Mouse (Mus musculus): ENCODE measurements around the gene Pus3. TPM values are rescaled to one million over a fixed set of nuclear protein-coding genes. Genes with fewer than 3 reads are reported as not detected.

The Pus3 gene
- polyA plus RNA-seq, 2 experiments: 6.0 to 7.2 TPM

DNA sequence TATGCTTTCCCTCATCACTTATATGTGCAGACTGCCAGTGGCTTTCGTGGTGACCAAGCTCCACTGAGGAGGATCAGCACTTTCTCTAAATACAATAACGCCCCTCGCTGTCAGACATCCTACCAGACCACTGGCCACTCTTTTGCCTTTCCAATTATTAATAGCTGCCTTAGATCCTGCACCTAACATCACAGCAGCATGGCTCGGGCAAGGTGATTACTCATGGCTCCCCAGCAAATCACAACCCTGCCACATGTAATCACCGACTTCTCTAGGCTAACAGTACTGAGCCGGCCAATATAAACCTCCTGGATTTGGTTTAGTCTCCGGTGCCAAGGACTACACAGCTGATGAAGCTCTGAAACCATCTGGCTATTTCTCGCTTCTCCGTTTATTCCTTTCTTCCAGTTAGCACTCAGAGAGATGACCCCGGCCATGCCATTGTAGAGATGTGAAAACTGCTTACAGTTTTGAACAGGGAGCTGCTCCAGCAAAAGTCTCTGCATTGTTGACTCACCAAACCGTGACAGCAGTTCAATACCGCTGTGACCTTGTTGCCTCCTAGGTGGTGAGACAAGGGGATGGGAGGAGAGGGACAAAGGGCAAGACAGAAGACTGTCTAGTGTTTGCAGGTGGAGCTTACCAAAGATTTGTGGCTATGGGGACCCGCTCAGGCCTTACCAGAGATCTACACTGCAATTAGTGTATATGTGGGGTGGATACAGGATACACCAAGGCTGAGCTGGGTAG, 19.2 kb upstream of the Pus3 start:
- no peaks in the 10 kb centered on the region for H3K4me1 ChIP-seq (replicated peaks; ENCODE audit: control insufficient read depth in 2 of 2, insufficient read depth in 2 of 2, low read length in 1 of 2)
- no peak overlapping the region for H3K27ac ChIP-seq
- H3K4me3 ChIP-seq (ENCODE audit: insufficient read depth in 1 of 2, low read depth in 2 of 2, low read length in 2 of 2): no peak overlapping the region
- H3K27me3 ChIP-seq (ENCODE audit: control insufficient read depth, insufficient read depth, low read length): no peaks in the 10 kb centered on the region
- H3K4me2 ChIP-seq (ENCODE audit: low read depth): no peak overlapping the region
- no peaks in the 10 kb centered on the region for H3K9me3 ChIP-seq (ENCODE audit: control insufficient read depth, low read length)
- H3K36me3 ChIP-seq (replicated peaks; ENCODE audit: control insufficient read depth, insufficient read depth, low read depth): no peaks in the 10 kb centered on the region
- TF ChIP-seq EP300 (IDR thresholded peaks at IDR 0.05; ENCODE audit: low read depth): no peak
- no peak for TF ChIP-seq CTCF (IDR thresholded peaks at IDR 0.05; ENCODE audit: low read depth)
- H3K9ac ChIP-seq (replicated peaks): no peak overlapping the region
- ATAC-seq (ENCODE audit: insufficient read depth): no peak
- WGBS (ENCODE audit: insufficient replicate concordance): 67% methylated on average over 13 of the region's 13 CpGs
- DNase-seq (ENCODE audit: low read depth in 3 of 3, low spot score in 3 of 3): no peak

DNA sequence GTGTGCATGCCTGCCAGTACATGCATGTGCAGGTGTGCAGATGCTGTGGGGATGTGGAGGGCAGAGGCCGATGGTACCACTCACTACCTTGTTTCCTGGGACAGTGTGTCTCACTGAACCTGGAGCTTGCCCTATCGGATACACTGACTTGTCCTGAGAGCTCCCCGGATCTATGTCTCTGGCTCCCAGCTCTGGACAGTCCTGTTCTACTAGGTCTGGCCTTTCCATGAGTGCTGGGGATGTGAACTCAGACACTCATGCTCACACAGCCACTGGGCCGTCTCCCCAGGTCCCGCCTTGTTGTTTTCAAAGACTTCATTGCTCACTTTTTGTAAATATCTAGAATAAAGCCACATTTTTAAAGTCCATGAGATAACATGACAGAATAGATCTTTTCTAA, 17.4 kb upstream of the Pus3 start:
- no peak overlapping the region for H3K9ac ChIP-seq (replicated peaks)
- H3K4me2 ChIP-seq (ENCODE audit: low read depth): no peak overlapping the region
- H3K36me3 ChIP-seq (replicated peaks; ENCODE audit: control insufficient read depth, insufficient read depth, low read depth): no peaks in the 10 kb centered on the region
- no peak overlapping the region for H3K27ac ChIP-seq
- DNase-seq (ENCODE audit: low read depth in 3 of 3, low spot score in 3 of 3): no peak
- 64% methylated on average over 5 of the region's 5 CpGs for WGBS (ENCODE audit: insufficient replicate concordance)
- no peak for ATAC-seq (ENCODE audit: insufficient read depth)
- H3K4me3 ChIP-seq (ENCODE audit: insufficient read depth in 1 of 2, low read depth in 2 of 2, low read length in 2 of 2): no peak overlapping the region
- H3K4me1 ChIP-seq (replicated peaks; ENCODE audit: control insufficient read depth in 2 of 2, insufficient read depth in 2 of 2, low read length in 1 of 2): no peaks in the 10 kb centered on the region
- H3K27me3 ChIP-seq (ENCODE audit: control insufficient read depth, insufficient read depth, low read length): no peaks in the 10 kb centered on the region
- TF ChIP-seq EP300 (IDR thresholded peaks at IDR 0.05; ENCODE audit: low read depth) (no peak), CTCF (IDR thresholded peaks at IDR 0.05; ENCODE audit: low read depth) (no peak)
- H3K9me3 ChIP-seq (ENCODE audit: control insufficient read depth, low read length): no peaks in the 10 kb centered on the region

DNA sequence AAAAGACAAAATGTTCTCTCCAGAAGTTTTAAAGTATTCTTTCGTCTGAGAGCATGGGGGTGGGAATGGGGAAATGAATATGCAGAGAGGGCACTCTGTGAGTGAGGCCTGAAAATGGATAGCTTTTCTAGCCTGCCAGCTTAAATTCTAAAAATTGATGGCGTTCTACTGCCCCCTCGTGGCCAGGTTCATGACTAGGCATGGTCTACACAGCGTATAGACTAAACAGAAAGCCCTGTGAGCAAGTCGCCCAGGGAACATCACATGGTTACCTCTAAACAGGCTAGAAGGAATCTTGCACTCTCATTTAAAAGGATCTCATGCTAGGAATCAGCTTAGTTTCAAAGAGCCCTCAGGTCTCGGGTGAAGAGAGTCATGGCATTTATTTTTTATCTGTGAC, 16.9 kb upstream of the Pus3 start:
- H3K27ac ChIP-seq: no peak overlapping the region
- H3K4me3 ChIP-seq (ENCODE audit: insufficient read depth in 1 of 2, low read depth in 2 of 2, low read length in 2 of 2): no peak overlapping the region
- H3K27me3 ChIP-seq (ENCODE audit: control insufficient read depth, insufficient read depth, low read length): no peaks in the 10 kb centered on the region
- H3K9me3 ChIP-seq (ENCODE audit: control insufficient read depth, low read length): no peaks in the 10 kb centered on the region
- no peaks in the 10 kb centered on the region; a peak in 1 of 4 replicates for H3K4me1 ChIP-seq (replicated peaks; ENCODE audit: control insufficient read depth in 2 of 2, insufficient read depth in 2 of 2, low read length in 1 of 2)
- no peaks in the 10 kb centered on the region for H3K36me3 ChIP-seq (replicated peaks; ENCODE audit: control insufficient read depth, insufficient read depth, low read depth)
- DNase-seq (ENCODE audit: low read depth in 3 of 3, low spot score in 3 of 3) (peak; percentile 31 to 40 (median 32)), ATAC-seq (ENCODE audit: insufficient read depth) (peak; percentile 26; the same call in 1 of the 2 replicates)
- 6% methylated on average over 6 of the region's 6 CpGs for WGBS (ENCODE audit: insufficient replicate concordance)
- no peak overlapping the region for H3K4me2 ChIP-seq (ENCODE audit: low read depth)
- no peak overlapping the region for H3K9ac ChIP-seq (replicated peaks)
- no peak for TF ChIP-seq EP300 (IDR thresholded peaks at IDR 0.05; ENCODE audit: low read depth)
- TF ChIP-seq CTCF (IDR thresholded peaks at IDR 0.05; ENCODE audit: low read depth): peak; percentile 74

DNA sequence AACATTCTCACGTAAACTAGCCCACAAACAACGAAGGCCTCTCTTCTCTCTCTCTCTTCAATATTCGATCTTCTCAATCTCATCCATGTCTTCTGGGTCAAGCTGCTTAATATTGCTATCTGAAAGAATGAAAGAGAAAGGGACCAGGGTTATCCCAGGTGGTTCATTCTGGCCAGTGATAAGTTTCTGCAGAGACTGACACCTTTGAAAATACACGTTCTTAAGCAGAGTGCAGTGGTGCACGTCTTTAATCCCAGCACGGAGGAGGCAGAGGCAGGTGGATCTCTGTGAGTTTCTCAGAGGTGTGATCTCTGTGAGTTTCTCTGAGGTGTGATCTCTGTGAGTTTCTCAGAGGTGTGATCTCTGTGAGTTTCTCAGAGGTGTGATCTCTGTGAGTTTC, 16.5 kb upstream of the Pus3 start:
- ATAC-seq (ENCODE audit: insufficient read depth): no peak
- H3K4me2 ChIP-seq (ENCODE audit: low read depth): no peak overlapping the region
- no peak overlapping the region for H3K4me3 ChIP-seq (ENCODE audit: insufficient read depth in 1 of 2, low read depth in 2 of 2, low read length in 2 of 2)
- peaks cover 0 to 4% of the 10 kb centered on the region in 2 experiments; a peak in 2 of 4 replicates for H3K4me1 ChIP-seq (replicated peaks; ENCODE audit: control insufficient read depth in 2 of 2, insufficient read depth in 2 of 2, low read length in 1 of 2)
- no peaks in the 10 kb centered on the region for H3K9me3 ChIP-seq (ENCODE audit: control insufficient read depth, low read length)
- H3K9ac ChIP-seq (replicated peaks): no peak overlapping the region
- no peaks in the 10 kb centered on the region for H3K36me3 ChIP-seq (replicated peaks; ENCODE audit: control insufficient read depth, insufficient read depth, low read depth)
- TF ChIP-seq CTCF (IDR thresholded peaks at IDR 0.05; ENCODE audit: low read depth): no peak
- TF ChIP-seq EP300 (IDR thresholded peaks at IDR 0.05; ENCODE audit: low read depth): no peak
- 42% methylated on average over 6 of the region's 6 CpGs for WGBS (ENCODE audit: insufficient replicate concordance)
- no peaks in the 10 kb centered on the region for H3K27me3 ChIP-seq (ENCODE audit: control insufficient read depth, insufficient read depth, low read length)
- no peak overlapping the region for H3K27ac ChIP-seq
- DNase-seq (ENCODE audit: low read depth in 3 of 3, low spot score in 3 of 3): no peak

DNA sequence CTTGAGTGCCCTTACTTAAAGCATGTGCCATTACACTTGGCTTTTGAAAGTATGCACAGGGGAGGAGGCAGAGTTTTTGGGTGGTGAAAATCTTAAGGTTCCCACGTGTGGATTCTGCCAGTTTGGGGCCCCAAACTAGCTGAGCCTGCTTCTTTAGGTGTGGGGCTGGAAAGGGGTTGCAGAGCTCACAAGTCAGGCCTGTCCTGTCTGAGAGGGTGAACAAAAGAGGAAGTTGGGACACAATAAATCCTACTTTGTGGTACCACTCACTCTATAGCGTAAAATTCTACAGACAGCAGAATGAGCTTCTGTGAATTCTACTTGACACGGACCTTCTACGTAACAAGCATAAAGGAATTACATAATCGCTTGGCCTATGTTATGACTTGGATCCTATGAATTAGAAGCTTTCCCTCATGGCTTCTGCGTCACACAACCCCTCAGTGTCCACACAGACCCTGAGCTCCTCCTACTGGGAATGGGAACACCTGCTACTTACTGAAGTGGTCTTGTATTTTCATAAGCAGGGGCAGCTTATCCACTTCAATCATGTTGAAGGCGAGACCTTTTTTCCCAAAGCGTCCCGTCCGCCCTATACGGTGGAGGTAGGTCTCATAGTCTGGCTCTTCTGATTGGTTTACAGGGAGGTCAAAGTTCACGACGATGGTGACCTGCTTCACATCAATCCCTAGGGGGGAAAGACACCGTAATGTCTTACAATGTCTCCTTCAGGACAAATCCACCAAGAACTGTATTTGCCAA, 15.1 kb upstream of the Pus3 start:
- 59% methylated on average over 14 of the region's 14 CpGs for WGBS (ENCODE audit: insufficient replicate concordance)
- H3K4me1 ChIP-seq (replicated peaks; ENCODE audit: control insufficient read depth in 2 of 2, insufficient read depth in 2 of 2, low read length in 1 of 2): peaks cover 0 to 6% of the 10 kb centered on the region in 2 experiments; a peak in 2 of 4 replicates
- no peak overlapping the region for H3K27ac ChIP-seq
- no peak overlapping the region for H3K4me2 ChIP-seq (ENCODE audit: low read depth)
- no peak overlapping the region for H3K9ac ChIP-seq (replicated peaks)
- H3K36me3 ChIP-seq (replicated peaks; ENCODE audit: control insufficient read depth, insufficient read depth, low read depth): no peaks in the 10 kb centered on the region
- DNase-seq (ENCODE audit: low read depth in 3 of 3, low spot score in 3 of 3): no peak
- no peaks in the 10 kb centered on the region for H3K9me3 ChIP-seq (ENCODE audit: control insufficient read depth, low read length)
- no peak for ATAC-seq (ENCODE audit: insufficient read depth)
- no peaks in the 10 kb centered on the region for H3K27me3 ChIP-seq (ENCODE audit: control insufficient read depth, insufficient read depth, low read length)
- no peak for TF ChIP-seq EP300 (IDR thresholded peaks at IDR 0.05; ENCODE audit: low read depth)
- TF ChIP-seq CTCF (IDR thresholded peaks at IDR 0.05; ENCODE audit: low read depth): no peak
- no peak overlapping the region for H3K4me3 ChIP-seq (ENCODE audit: insufficient read depth in 1 of 2, low read depth in 2 of 2, low read length in 2 of 2)
